Mouse (Mus musculus) limb, embryonic 12.5 days (tissue): ENCODE measurements around the gene Apbb2. TPM values are rescaled to one million over a fixed set of nuclear protein-coding genes. Genes with fewer than 3 reads are reported as not detected.

Experiments
- ATAC-seq: fragments of 200-750 bp; cut with Nextera tagmentation; 2 replicates; pipeline ENCODE4 v1.8.0; 2017; ENCODE audit warnings: low read depth, moderate TSS enrichment; ENCODE audit not compliant: insufficient number of reproducible peaks, insufficient read depth, low FRiP score, low TSS enrichment
- H3K27ac ChIP-seq: fragments of 300-500 bp; sonication (generic); 2 replicates; pipeline ENCODE4 v1.5.1; 2016; ENCODE audit warnings: mild to moderate bottlenecking, moderate library complexity
- H3K27me3 ChIP-seq: fragments of 300-500 bp; sonication (generic); 2 replicates; pipeline ENCODE4 v1.6.1; 2016; ENCODE audit warnings: mild to moderate bottlenecking, moderate library complexity
- H3K36me3 ChIP-seq: fragments of 300-500 bp; sonication (generic); 2 replicates; pipeline ENCODE4 v1.6.1; 2016; ENCODE audit warnings: mild to moderate bottlenecking, moderate library complexity
- H3K4me1 ChIP-seq: fragments of 300-500 bp; sonication (generic); replicated peaks from 2 replicates; pipeline ENCODE4 v1.6.1; 2016
- H3K4me2 ChIP-seq: fragments of 300-500 bp; sonication (generic); 2 replicates; pipeline ENCODE4 v1.6.1; 2016; ENCODE audit warnings: mild to moderate bottlenecking, moderate library complexity
- H3K4me3 ChIP-seq: fragments of 300-500 bp; sonication (generic); replicated peaks from 2 replicates; pipeline ENCODE4 v1.5.1; 2016; ENCODE audit warnings: mild to moderate bottlenecking
- H3K9ac ChIP-seq: fragments of 300-500 bp; sonication (generic); replicated peaks from 2 replicates; pipeline ENCODE4 v1.6.1; 2016; ENCODE audit warnings: mild to moderate bottlenecking, moderate library complexity
- H3K9me3 ChIP-seq: fragments of 300-500 bp; sonication (generic); 2 replicates; pipeline ENCODE4 v1.6.1; 2016; ENCODE audit warnings: mild to moderate bottlenecking, moderate library complexity
- WGBS: fragments of 180-500 bp; shearing (Covaris S2); methylation state at CpG from one replicate; pipeline ENCODE4 v1.1.7; 2016; 5-methylcytosine and 5-hydroxymethylcytosine counted together
- polyA plus RNA-seq: library from polyadenylated mRNA; unstranded; fragments of >200 nt; fragmentation: Nextera tagmentation; extraction: Ambion mirVana; gene quantifications from 2 replicates; pipeline ENCODE4 v1.2.1, GENCODE M21; 2016

The Apbb2 gene
- polyA plus RNA-seq, 1 experiment from 2014 or later = 48.6 TPM

DNA sequence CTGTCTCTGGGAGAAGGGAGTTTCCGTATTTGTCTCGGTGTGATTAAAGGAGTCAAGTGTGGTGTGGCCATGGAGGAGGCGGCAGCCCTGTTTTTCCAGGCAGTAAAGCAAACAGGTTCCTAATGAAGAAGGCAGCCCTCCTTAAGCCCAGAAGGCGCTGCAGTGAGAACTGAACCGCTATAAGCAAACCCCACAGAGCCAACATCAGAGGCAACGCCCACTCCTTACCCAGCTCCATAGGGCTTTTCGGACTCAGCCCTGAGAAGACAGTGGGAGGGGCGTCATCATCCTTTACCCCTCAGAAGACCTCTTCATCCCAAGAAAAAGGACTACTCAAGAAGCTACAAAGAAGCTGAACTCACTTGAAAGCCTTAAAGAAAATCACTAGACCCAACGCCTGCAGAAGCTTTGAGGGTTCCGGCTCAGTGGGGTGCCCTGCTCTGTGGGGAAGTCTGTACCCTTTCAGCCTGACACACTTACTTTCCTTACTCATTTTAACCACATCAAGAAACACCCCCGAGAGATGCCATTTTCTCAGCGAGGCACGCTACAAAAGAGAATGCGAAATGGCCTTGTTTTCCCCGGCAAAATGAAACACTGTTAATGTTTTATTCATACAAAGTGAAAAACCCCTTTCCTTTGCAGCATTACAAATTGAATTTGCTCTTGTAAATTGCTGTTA lies 258.7 kb downstream of the Apbb2 start:
- Histone ChIP-seq H3K27ac (peak overlapping the region; percentile 53), H3K27me3 (no peaks in the 10 kb centered on the region), H3K9me3 (peaks cover 6% of the 10 kb centered on the region; the same call in 1 of the 2 replicates), H3K4me3 (no peak overlapping the region), H3K36me3 (peaks cover 17% of the 10 kb centered on the region; the same call in 1 of the 2 replicates), H3K4me1 (peaks cover 30% of the 10 kb centered on the region), H3K4me2 (no peak overlapping the region), H3K9ac (no peak overlapping the region)
- WGBS = 73% methylated on average over 15 of the region's 15 CpGs
- ATAC-seq = no peak

DNA sequence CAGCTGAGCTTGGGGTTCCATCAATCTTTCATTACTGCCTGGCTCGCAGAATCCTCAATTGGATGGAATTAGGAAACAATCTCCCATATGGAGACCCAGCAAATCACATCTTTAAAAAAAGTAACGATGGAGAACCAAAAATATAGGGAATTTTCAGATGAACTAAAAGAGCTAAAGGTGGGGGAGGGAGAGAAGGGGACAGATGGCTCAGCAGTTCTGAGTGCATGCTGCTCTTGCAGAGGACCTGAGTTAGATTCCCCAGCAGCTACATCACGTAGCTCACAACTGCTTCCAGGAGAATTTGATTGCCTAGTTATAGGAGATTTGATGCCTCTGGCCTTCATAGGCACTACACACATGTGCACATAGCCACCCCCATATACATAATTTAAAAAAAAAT lies 263.4 kb downstream of the Apbb2 start:
- H3K27me3 ChIP-seq = no peaks in the 10 kb centered on the region
- 78% methylated on average over 3 of the region's 3 CpGs for WGBS
- no peak for ATAC-seq
- H3K27ac ChIP-seq = no peak overlapping the region
- H3K36me3 ChIP-seq = peaks cover 18% of the 10 kb centered on the region; the same call in 1 of the 2 replicates
- peaks cover 18% of the 10 kb centered on the region for H3K4me1 ChIP-seq
- no peak overlapping the region for H3K9ac ChIP-seq
- peaks cover 6% of the 10 kb centered on the region; the same call in 1 of the 2 replicates for H3K9me3 ChIP-seq
- no peak overlapping the region for H3K4me2 ChIP-seq
- H3K4me3 ChIP-seq = no peak overlapping the region

DNA sequence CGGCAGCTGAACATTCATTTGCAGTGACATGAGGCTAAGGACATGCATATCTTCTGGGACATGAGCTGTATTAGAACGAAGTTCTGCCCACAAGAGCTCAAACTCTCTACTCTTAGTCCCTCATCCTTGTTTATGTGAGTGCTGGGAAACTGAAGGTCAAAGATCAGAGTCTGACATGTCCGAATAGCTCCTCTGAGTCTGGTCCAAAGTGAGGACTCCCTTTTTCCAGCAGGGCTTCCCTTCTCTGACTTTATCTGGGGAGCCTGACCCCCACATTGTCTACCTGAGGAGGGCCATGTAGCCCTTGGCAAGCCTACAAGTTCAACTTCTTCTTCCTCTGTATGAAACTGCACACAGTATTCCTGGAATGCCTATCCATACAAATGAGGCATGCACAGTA lies 264.7 kb downstream of the Apbb2 start:
- H3K4me2 ChIP-seq = no peak overlapping the region
- peaks cover 12% of the 10 kb centered on the region for H3K4me1 ChIP-seq
- no peak for ATAC-seq
- no peak overlapping the region for H3K4me3 ChIP-seq
- 77% methylated on average over 3 of the region's 3 CpGs for WGBS
- no peak overlapping the region for H3K27ac ChIP-seq
- H3K9me3 ChIP-seq = peaks cover 6% of the 10 kb centered on the region; the same call in 1 of the 2 replicates
- H3K36me3 ChIP-seq = peaks cover 18% of the 10 kb centered on the region; the same call in 1 of the 2 replicates
- no peak overlapping the region for H3K9ac ChIP-seq
- no peaks in the 10 kb centered on the region for H3K27me3 ChIP-seq

DNA sequence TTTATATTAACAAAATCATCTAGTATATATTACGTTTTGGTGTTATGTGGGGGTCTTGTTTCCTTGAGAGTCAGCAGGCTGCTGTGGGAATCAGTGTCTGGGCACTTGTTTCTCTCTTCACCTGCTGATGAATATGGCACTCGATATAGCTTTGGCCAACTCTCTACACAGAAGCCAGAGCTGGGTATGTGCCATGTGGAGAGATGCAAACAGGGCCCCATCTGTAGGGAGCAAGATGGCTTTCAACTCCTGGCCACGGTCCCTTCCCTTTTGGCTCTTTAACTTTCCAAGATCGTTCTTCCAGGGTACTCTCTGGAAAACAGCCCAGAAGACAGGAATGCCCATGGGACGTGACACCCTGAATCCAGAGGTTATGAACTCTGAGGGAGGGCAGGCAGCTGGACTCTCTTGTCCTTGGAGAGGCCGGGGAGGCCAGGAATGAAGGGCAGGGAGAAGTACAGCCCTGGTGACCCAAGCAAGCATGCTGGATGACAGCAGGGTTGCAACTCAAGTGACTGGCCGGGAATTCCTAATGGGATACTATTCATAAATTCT lies 266.7 kb downstream of the Apbb2 start:
- H3K4me2 ChIP-seq = no peak overlapping the region
- WGBS = 83% methylated on average over 7 of the region's 7 CpGs
- H3K9ac ChIP-seq = no peak overlapping the region
- H3K27ac ChIP-seq = no peak overlapping the region
- H3K36me3 ChIP-seq = peaks cover 18% of the 10 kb centered on the region; the same call in 1 of the 2 replicates
- ATAC-seq = no peak
- peaks cover 12% of the 10 kb centered on the region for H3K4me1 ChIP-seq
- peaks cover 6% of the 10 kb centered on the region; the same call in 1 of the 2 replicates for H3K9me3 ChIP-seq
- H3K27me3 ChIP-seq = no peaks in the 10 kb centered on the region
- H3K4me3 ChIP-seq = no peak overlapping the region

DNA sequence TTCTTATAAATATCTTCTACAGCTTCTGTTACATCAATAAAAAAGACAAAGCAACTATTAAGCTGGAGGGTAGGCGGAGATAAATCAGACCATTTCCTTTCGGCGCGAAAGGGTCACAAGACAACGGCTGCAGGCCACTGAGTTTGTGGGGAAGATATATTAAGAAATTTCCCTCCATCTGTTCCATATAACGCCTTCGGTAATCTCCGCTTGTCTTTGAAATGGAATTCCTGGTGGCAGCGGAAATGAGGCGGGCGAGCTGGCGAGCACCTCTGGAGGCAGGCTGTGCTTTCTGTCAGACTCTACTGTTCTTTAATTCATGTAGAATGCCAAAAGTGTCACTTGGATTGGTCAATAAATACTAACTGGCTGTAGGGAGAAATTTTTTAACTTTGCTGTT lies 267.5 kb downstream of the Apbb2 start:
- WGBS = 38% methylated on average over 12 of the region's 12 CpGs
- Histone ChIP-seq H3K9me3 (peaks cover 6% of the 10 kb centered on the region; the same call in 1 of the 2 replicates), H3K4me2 (peak overlapping the region; percentile 13; the same call in 1 of the 2 replicates), H3K36me3 (peaks cover 14% of the 10 kb centered on the region; the same call in 1 of the 2 replicates), H3K27me3 (no peaks in the 10 kb centered on the region), H3K4me1 (peaks cover 12% of the 10 kb centered on the region), H3K9ac (no peak overlapping the region), H3K4me3 (no peak overlapping the region), H3K27ac (no peak overlapping the region)
- ATAC-seq = no peak

DNA sequence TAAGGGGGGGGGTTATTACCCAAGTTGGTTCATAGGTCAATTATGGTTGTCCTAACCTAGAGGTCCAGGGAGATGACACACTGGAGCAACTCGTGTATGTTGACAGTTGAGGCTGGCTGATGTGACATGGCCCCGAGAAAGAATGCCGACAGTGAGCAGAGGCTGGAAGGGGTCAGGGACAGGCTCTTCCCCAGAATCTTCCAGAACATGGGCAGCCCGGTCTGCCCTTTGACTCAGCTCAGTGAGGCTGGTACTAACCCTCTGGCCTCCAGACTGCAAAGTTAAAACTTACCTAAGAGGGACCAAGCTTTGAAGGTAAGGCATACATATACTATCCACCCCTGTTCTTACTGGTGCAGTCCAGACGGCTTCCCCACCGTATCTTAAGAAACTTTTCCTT lies 268.0 kb downstream of the Apbb2 start:
- 69% methylated on average over 6 of the region's 6 CpGs for WGBS
- H3K4me2 ChIP-seq = no peak overlapping the region
- ATAC-seq = no peak

DNA sequence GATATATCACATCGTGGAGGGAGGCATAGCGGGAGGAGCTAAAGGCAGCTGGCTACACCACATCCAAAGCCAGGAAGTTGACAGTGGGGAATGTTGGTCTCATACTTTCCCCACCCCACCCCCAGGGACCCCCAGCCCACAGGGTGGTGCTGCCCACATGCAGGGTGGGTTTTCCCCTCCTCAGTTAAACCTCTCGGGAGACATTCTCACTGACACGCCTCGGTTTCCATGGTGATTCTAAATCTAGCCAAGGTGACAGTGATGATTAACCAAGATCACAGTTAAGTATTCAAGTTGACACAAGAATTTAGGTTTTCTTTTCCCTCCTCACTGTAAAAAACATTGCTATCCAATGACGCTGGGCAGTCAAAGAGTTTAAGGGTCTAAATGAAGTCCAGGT lies 270.2 kb downstream of the Apbb2 start:
- no peak overlapping the region for H3K4me2 ChIP-seq
- H3K27ac ChIP-seq = no peak overlapping the region
- H3K4me1 ChIP-seq = peaks cover 18% of the 10 kb centered on the region
- no peak overlapping the region for H3K9ac ChIP-seq
- no peak for ATAC-seq
- H3K4me3 ChIP-seq = no peak overlapping the region
- WGBS = 90% methylated on average over 6 of the region's 6 CpGs
- H3K9me3 ChIP-seq = no peaks in the 10 kb centered on the region
- no peaks in the 10 kb centered on the region for H3K27me3 ChIP-seq
- no peaks in the 10 kb centered on the region for H3K36me3 ChIP-seq

More for the DNA sequence above, 268.0 kb downstream of the Apbb2 start:
- Histone ChIP-seq H3K27ac (no peak overlapping the region), H3K36me3 (peaks cover 10% of the 10 kb centered on the region; the same call in 1 of the 2 replicates), H3K4me1 (peaks cover 12% of the 10 kb centered on the region), H3K4me3 (no peak overlapping the region), H3K9me3 (peaks cover 2% of the 10 kb centered on the region; the same call in 1 of the 2 replicates), H3K9ac (no peak overlapping the region), H3K27me3 (no peaks in the 10 kb centered on the region)

DNA sequence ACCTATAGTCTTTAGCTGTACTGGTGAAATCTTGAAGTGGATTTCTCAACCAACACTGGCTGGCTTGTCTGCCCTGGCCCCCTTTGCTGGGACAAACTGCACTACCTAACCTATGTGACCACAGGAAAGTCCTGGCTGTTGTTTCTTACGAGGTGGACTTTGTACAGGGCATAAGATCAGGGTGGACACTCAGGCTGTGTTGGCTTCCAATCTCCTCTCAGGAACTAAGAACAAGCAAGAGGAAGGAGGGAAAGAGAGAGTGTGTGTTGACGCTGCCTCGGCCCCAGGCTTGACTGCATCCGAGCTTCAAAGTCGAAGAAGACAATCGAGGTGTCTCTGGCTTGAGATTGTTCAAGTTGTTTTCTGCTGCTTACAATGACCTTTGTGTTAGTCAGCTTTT lies 271.8 kb downstream of the Apbb2 start:
- 96% methylated on average over 6 of the region's 6 CpGs for WGBS
- no peak for ATAC-seq

DNA sequence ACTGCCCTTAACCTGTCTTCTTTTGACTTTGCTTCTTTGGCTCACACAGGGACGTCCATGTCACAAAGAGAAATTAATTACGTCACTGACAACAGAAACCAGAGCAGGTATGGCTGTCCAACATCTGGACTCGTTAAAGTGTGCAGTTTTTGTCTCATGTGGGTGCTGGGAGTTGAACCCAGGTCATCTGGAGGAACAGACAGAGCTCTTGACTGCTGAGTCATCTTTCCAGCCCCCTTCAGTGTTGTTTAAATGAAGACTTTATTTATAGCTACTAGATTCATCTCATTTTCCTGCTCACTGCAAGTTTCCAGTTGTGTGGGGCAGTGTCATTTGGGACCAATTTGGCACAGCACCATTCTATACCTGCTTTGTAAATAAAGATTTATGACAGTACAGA lies 273.4 kb downstream of the Apbb2 start:
- Histone ChIP-seq H3K4me2 (no peak overlapping the region), H3K36me3 (no peaks in the 10 kb centered on the region), H3K9ac (no peak overlapping the region), H3K4me3 (no peak overlapping the region), H3K9me3 (no peaks in the 10 kb centered on the region), H3K4me1 (peaks cover 11% of the 10 kb centered on the region), H3K27ac (no peak overlapping the region), H3K27me3 (no peaks in the 10 kb centered on the region)
- ATAC-seq = no peak
- 17% methylated on average over 3 of the region's 3 CpGs for WGBS

More for the DNA sequence above, 271.8 kb downstream of the Apbb2 start:
- Histone ChIP-seq H3K9ac (no peak overlapping the region), H3K4me3 (no peak overlapping the region), H3K4me1 (peaks cover 15% of the 10 kb centered on the region), H3K4me2 (no peak overlapping the region), H3K27me3 (no peaks in the 10 kb centered on the region), H3K27ac (no peak overlapping the region), H3K36me3 (no peaks in the 10 kb centered on the region), H3K9me3 (no peaks in the 10 kb centered on the region)

DNA sequence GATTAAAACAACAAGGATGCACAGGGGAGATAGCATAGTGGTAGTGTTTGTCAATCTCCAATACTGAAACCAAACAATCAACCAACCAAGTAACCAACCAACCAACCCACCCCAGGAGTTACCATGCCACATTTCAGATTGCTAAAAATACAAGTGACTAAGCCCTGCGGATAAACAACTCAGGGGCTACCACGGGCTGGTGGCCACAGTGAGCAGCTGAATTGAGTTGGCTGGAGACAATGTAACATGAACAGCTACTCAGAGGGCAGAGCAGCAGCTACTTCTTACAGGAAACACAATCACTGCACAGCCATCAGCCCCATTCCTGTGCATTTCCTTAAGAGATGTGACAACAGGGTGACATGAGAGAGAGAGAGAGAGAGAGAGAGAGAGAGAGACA lies 274.4 kb downstream of the Apbb2 start:
- Histone ChIP-seq H3K4me1 (peaks cover 11% of the 10 kb centered on the region), H3K27me3 (no peaks in the 10 kb centered on the region), H3K36me3 (no peaks in the 10 kb centered on the region), H3K4me3 (no peak overlapping the region), H3K4me2 (no peak overlapping the region), H3K27ac (no peak overlapping the region), H3K9ac (no peak overlapping the region), H3K9me3 (no peaks in the 10 kb centered on the region)
- no peak for ATAC-seq
- 86% methylated on average over 2 of the region's 2 CpGs for WGBS

DNA sequence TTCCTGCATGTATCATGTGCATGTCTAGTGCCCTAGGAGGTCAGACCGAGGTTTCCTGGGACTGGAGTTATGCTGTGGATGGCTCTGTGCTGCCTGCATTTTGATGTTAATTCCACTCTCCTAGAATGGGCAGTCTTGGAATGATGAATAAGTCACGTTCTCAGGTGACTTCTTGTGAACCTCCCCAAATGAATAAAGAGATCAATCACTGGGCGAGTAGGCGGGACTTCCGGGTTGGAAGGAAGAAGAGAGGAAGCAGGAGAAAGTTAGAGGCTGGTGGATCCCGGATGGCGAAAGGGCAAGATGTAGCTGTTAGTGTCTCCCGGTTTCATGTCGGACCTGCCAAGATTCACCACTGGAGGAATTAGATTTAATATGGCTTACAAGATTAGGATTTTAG lies 276.3 kb downstream of the Apbb2 start:
- Histone ChIP-seq H3K27ac (no peak overlapping the region), H3K4me1 (peaks cover 21% of the 10 kb centered on the region), H3K27me3 (peaks cover 10% of the 10 kb centered on the region), H3K4me2 (no peak overlapping the region), H3K36me3 (no peaks in the 10 kb centered on the region), H3K9ac (no peak overlapping the region), H3K9me3 (no peaks in the 10 kb centered on the region), H3K4me3 (no peak overlapping the region)
- ATAC-seq = no peak
- 61% methylated on average over 9 of the region's 9 CpGs for WGBS
